Mouse (Mus musculus) MEL-GATA-1-ER (cell line): ENCODE measurements around the gene Tgfbr2.

ENCODE experiments used
- DNase-seq: peaks from one replicate; pipeline ENCODE4 v3.0.0-alpha.2; 2012; ENCODE audit warnings: low read depth; ENCODE audit errors: extremely low read depth

Gene Tgfbr2

DNA sequence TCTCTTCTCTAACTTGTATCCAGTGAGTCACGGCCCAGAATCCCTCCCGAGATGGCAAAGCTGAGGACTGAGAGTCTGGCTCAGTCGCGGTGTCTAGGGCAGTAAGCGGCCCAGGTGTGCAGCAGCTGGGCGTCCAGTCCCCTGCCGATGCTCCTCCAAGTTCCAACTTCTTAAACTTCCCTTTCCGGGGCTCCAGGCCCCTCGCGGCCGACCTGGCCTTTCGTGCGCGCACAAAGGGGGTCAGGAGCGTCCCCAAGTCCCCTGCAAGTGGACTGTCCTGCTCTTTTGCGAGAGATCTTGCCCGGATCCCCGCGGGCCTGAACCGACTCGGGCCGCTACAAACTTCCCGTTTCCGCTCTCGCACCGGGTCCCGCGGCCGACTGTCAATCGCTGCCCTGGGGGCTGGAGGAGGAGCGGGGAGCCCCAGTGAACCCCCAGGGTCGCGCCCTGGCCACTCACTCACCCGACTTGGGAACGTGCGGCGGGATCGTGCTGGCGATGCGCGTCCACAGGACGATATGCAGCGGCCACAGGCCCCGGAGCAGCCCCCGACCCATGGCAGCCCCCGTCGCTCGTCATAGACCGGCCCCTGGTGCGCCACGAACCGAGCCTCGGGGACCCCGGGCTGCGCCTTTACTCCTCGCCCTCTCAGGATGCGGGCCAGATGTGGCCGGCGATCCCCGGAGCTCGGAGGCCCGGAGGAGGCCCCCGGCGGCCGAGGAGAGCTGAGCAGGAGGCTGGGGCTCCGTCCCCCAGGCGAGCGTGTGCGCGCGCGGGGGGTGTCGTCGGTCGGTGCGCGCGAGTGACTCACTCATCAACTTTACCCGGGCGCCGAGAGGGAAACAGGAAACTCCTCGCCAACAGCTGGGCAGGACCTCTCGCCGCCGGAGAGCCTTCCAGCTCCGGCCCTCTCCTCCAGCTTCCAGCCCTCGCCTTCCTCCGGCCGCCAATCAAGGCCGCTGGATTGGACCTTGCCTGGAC is at the start of gene Tgfbr2:
TSS of gene Tgfbr2 (minus strand) at position 880 of the 981 bp plus-strand sequence.
- no peak for DNase-seq

DNA sequence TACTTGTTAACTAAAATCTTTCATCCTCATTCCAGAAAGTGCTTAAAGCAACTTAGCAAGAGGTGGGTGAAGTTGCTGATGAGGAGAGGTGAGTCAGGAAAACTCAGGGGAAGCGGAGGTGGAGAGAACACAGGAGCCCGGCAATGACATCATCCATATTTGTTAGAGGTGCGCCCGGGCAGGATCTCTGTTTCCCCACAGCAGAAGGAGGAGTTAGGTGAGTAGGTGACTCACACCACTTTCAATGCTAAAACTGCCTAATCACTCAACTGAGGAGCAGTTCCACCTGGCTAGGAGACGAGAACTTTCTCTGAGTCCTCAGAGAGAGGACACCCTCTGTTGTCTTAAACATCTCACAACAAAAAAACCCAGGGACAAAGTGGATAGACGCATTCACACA is 48.2 kb upstream of the Tgfbr2 start:
- no peak for DNase-seq

DNA sequence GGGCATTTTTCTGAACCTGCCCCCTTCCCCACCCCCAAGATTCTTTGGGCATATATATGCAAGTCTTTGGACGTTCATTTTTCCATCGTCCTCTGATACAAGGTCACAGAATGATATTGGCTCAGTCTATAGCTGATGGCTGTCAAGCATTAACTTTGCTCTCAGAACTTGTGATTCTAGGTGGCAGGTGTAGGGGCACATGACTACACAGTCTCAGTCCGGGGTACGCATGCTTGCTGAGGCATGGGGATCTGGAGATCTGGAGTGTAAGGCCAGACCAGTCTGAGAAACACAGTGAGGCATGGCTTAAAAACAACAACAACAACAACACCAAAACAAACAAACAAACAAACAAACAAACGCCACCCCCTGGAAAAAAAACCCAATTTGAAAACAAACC is 47.5 kb upstream of the Tgfbr2 start:
- no peak for DNase-seq

DNA sequence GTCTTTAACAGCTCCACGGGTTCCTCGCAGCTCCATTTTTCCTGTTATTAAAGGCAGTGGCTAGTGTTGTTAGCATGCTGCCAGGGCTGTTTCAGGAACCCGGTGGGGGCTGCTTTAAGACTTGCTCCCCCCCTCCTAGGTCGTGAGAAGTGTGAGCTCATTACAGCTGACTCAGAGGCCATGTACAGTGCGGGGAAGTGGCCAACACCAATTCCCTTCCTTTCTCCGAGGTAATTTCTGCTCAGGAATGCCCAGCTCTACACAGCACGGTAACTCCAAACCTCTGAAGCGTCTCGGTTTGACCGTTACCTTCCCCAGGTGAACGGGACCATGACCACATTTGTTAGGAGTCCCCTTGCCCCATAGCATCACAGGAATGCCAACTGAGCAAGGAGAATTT is 46.8 kb upstream of the Tgfbr2 start:
- DNase-seq: no peak

DNA sequence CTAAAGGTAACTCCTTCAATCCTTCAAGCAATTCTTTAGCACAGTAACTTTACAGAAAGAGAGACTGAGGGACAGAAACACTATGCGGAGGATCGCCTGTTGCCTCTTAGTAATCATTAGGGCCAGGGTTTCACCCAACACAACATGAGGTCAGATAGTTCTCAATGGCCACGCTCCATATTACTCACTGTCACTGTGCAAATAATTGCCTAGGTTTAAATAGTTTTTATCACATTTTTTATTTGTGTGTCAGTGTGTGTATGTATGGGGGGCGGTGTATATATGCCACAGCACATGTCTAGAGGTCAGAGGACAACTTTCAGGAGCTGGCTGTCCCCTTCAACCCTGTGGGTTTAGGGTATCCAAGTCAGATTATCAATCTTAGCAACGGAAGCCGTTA is 46.4 kb upstream of the Tgfbr2 start:
- DNase-seq: no peak

DNA sequence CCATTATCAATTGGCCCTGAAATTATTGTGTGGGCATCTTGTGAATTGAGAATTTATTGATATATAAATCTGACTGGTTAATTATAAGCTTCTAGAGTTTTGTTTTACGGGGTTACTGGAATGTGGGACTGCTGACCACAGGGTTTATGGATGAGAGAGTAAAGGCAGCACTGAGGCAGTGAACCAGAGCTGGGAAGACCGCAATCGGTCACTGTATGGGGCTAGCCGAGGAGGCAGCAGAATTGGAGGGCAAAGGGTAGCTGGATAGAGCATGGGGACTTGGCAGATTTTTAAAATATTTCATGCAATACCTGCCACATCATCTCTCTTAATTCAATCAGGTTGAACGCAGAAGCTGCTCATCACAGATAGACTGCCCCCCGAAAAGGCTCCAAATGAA is 45.5 kb upstream of the Tgfbr2 start:
- DNase-seq: no peak

DNA sequence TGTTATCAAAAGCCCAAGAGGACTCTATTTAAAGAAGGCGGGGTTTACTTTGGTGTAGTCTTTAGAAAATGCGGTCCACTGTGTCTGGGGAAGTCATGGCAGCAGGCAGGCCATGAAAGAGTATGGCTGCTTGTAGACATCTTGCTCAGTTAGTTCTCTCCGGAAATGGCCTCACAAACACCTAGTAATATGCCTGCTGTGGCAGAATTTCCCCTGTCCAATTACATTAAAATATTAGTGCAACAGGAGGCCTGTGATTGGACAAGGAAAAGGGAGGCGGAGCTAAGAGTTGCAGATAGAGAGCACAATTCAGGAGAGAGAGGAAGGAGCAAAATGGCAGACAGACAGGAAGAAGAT is 45.0 kb upstream of the Tgfbr2 start:
- DNase-seq: no peak

DNA sequence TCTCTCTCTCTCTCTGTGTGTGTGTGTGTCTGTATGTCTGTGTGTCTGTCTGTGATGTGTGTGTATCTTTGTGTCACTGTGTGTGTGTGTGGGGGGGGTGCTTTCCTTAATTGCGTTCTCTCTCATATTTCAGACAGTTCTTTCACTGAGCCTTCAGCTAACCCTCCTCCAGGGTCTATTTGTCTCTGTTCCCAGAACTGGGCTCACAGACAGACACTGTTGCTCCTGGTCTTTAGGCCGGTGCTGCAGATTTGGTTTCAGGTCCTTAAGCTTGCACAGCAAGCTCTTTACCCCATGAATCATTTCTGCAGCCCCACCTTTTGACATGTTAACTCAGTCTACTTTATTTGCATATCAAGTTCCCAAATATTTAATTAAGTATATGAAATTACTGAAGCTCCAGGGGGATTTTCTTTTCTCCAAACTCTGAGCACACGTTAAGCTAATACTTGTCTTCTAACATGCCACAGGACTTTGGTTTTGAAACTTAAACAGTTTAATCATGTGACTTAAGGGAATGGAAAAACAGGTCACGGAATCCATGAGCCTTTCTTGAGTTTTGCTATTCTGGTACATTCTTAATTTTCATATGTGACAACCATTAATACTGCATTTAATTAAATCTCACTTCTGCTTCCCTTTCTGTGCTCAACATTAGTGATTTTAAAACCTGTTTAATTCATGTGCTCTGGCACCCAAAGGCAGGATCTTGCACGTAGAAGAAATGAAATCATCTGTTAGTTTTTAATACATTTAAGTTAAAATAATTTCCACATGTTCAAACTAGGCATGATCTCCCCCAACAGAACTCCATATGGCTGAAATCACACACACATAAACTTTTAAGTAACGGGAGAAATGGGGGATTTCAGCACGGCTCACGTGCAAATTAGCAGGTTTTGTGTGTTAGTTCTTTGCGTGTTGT is 44.3 kb upstream of the Tgfbr2 start:
- no peak for DNase-seq

DNA sequence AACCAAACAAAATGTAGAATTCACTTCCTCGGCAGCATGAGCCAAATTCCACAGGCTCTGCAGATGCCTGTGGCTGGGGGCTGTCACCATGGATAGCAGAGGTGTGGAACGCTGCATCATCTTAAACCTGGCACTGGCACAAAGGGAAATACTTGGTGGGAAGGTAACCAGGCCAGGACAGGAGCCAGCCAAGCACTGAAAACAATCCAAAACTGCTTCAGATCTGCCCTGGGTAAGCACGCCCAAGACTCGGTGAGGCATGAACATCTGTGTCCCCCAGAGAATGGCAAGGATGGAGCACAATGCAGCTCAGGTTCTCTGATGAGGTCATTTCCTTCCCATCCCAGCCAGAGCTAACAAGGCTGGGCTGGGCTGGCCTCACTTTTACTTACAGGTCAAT is 43.6 kb upstream of the Tgfbr2 start:
- DNase-seq: no peak

DNA sequence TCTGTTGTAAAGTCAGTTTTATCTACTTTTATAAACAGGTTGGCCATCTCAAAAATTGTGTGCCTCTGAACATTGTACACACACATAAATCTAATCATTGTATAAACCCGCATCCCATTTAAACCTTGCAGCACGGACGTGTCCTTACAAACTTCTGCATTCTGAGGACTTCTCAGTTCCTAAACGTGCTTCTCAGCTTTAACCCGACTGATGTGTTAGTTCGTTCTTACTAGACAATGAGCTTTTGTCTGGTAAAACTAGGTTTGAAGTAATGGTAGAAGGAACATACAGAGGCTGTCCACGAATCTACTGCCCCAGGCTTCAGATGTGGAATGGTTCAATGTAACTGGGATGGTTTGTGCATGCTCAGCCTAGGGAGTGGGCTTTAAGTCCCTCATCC is 41.9 kb upstream of the Tgfbr2 start:
- DNase-seq: no peak

DNA sequence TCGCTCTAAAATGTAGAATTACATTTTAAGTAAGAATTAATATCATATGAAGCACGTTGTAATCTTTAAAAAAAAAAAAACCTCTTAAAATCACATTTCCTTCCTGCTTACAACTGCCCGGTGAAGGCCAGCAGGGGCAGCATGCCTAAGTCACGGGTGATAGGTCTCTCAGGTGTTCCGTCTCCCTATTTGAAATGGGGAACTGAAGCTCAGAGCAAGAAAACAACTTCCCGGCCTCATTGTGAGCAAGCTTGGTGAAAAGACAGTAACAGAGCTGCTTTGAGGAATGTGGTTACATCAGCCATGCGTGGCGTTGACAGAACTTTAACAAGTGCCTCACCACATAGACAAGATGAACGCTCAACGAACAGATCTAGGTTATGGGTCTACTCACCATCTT is 41.5 kb upstream of the Tgfbr2 start:
- DNase-seq: no peak

DNA sequence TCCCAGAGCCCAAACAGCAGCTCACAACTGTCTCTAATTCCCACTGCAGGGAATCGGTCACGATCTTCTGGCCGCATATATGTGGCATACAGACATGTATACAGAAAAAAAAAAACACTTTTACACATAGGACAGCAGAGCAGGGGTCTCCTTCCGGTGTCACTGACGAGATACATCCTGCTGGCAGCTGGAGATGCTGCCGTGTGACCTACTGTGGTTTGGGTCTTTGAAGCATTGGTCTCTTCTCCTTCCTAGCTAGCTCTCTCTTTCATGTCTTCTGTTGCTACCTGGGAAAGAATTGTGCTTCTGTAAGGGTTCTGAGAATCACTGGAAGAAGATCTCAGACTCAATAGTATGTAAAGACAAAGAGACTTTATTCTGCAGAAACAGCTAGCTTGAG is 39.1 kb upstream of the Tgfbr2 start:
- no peak for DNase-seq

DNA sequence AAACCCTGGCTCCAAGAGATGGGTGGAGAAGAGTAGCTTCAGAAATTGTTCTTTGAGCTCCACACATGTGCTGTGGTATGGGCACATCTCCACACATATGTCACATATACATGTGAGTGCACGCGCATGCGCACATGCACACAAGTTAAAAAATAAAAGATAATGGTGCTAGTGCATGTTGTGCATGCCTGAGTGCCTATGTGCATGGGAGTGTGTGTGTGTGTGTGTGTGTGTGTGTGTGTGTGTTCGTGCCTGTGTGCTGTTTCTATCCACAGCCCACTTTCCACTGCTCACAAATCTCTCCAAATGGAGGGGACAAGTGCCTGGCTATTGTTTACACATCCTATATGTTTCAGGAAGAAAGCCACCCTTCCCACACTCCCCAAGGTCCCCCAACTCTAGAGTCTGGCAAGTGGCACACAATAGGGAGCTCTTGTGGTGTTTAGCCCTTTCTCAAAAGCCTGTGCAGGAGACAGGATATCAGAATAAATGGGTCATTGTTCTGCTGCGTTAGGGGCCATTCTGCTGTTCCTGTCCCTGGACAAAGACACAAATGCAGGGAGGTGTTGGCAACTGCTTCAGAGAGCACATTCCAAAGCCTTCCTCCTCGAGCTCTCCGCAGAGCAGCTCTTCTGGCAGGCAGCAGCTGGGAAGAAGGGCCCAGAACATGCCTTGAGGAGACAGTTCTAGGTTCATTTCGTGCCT is 37.9 kb upstream of the Tgfbr2 start:
- no peak for DNase-seq

DNA sequence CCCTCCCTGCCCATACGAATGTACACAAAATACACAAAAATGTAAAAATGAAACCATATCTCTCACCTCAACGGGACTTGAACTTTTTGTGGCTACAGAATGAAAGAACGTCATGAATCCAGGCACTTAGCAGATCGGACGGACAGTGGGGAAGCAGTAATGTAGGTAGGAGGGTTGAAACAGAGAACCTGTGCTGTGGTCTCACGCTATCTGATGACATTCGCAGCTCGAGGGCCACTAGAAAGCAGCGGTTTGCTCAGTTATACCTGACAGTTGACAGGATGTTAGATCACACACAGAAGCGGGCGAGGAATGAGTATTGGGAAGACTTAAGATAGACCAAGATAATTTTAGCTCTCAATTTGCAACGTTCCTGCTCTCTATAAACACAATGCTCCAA is 36.9 kb upstream of the Tgfbr2 start:
- DNase-seq: no peak

DNA sequence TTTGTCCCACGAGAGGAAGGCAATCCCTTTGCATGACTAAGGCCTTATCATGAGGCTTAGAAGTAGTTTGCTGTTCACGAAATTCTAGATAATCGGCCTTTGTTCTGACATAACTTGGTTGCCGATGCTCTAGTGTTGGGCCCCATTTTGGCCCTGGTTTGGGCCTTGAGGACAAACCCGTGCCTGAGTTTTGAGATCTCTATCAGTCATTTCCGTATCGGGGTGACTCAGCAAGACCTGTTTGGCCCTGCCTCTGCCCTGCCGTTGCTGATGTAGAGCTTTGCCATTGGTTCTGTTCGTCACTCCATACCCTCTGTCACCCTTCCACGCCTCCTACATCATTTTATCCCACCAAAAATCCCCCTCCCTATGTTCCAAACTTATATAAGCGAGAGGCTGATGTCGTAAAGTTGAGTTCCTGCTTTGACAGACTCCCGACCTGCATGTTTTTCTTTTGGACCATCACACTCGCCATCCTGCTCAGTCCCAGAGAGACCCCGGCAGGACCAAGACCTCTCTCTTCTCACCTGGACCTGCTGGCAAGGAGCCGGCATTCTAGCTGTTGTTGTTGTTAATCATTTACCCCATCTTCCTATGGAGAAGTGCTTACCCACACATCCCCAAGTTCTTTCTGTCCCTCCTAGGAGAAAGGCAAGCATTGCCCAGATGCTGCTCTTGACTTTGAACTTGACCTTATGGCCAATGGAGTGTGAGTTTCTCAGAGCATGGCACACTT is 33.2 kb upstream of the Tgfbr2 start:
- no peak for DNase-seq

DNA sequence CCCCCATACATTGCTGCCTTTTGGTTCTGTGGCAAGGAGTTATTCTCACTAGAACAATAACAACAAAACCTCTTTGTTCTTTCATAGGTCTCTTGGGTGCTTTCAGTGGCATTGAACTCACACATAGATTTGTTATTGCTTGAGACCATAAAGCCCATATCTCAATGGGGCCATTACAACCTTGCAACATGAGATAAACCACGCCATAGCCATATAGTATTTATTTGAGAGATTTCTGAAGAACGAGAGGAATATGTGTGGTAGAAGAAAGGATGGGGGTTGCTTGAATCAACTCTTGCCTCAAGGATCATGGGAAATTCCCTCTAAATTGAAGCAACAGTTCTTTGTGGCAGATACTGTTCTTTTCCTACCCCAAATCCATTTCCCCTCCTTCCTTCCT is 31.7 kb upstream of the Tgfbr2 start:
- DNase-seq: no peak

DNA sequence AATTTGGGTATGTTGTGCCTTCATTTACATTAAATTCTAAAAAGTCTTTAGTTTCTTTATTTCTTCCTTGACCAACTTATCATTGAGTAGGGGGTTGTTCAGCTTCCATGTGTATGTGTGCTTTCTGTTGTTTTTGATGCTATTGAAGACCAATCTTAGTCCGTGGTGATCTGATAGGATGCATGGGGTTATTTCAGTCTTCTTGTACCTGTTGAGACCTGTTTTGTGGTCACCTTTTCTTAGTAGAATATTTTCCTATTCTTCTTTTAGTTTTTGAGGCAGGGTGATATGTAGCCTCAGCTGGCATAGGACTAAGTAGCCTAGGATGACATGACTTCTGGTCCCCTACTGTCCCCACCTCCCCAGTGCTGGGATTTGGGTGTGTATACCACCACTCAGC is 28.5 kb upstream of the Tgfbr2 start:
- DNase-seq: no peak

DNA sequence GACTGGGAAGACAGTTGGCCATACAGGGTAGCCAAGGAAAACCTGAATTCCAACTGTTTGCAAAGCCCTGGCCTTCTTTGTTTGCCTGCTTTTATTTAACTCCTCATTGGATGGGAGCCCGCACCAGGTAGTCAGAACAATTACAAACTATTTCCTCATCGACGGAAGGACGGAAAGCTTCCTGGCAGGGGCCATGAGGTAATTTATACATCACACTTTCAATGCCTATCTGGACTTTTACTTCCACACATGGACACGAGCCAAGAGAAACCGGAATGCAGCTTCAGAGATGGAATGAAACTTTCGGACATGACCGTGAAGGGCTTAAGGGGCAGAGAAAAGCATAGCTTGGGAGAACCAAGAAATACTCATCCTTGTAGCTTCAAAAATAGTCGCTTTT is 24.0 kb upstream of the Tgfbr2 start:
- DNase-seq: no peak

DNA sequence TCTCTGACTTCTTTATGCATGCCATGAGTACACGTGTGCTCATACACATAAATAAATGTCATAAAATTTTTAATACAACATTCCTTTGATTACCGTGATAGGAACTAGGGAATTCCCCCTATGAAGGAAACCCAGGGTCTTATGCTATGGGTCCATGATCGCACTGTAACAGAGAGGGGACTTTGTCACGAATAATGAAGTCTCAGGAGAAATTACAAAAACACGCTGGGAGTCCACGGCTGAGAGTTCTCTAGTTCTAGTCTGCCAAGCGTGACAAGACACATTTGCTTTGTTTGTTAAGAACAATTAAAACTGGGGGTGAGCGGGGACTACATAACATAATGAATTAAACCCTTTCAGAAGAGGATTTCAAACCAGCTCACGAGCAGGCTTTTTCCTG is 23.3 kb upstream of the Tgfbr2 start:
- DNase-seq: no peak

DNA sequence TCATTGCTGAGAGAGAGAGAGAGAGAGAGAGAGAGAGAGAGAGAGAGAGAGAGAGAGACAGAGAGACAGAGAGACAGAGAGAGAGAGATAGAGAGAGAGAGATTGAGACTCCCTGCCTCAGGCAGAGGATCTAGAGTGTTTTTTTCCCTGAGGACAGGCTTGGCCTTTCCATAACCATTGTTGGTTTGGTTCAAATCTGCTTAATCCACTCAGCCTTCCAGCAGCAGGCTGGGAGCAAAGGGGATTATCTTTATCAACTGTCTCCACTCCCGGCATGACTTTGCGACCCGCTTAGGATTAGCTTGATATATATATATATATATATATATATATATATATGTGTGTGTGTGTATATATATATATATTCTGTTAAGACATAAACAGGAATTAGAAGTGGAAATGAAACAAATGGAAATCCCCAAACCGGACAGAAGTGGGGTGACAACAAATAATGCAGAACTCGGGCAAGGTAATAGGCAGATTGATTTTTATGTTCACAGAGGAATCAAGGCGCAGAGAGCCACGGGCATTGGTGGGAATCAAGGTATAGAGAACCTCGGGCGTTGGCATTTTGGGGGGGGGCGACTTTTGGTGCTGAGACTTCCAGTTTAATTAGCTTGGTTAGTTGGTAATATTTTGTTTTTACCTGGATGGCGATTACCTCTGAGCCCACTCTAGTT is 22.5 kb upstream of the Tgfbr2 start:
- DNase-seq: no peak
